Mouse (Mus musculus): ENCODE results near the gene Bin2. TPM values are rescaled to one million over a fixed set of nuclear protein-coding genes. Genes with fewer than 3 reads are reported as not detected.

The Bin2 gene
- total and polyA plus RNA-seq, 3 experiments: 51.4 to 89.9 (median 64.8) TPM

- H3K27me3 ChIP-seq (replicated peaks): peaks cover 5% of the 10 kb centered on the region
- no peak overlapping the region for H3K27ac ChIP-seq (ENCODE audit: insufficient read depth, low read depth)
- H3K9ac ChIP-seq (ENCODE audit: insufficient read depth, low read depth): no peak overlapping the region
- dilution Hi-C loops (cut with MboI; ENCODE audit: extremely low pct_ligation_motif_present, extremely low pct_unique_long_range_greater_than_20kb, low sequenced_read_pairs): no loop called here
- H3K9me3 ChIP-seq (replicated peaks; ENCODE audit: low read length): no peaks in the 10 kb centered on the region
- peak; percentile 64 for DNase-seq (ENCODE audit: extremely low read depth)
- H3K4me3 ChIP-seq (replicated peaks in 1 of 3; ENCODE audit: low read depth in 2 of 3, low read length in 2 of 3, poor library complexity in 1 of 3): no peak overlapping the region
- no peaks in the 10 kb centered on the region for H3K79me2 ChIP-seq (replicated peaks; ENCODE audit: control insufficient read depth, extremely low read depth, insufficient read depth, poor library complexity, severe bottlenecking)
- H3K4me1 ChIP-seq (ENCODE audit: control insufficient read depth in 1 of 2, insufficient read depth in 2 of 2): peaks cover 8 to 41% of the 10 kb centered on the region in 2 experiments
- 0 out of 2 replicates have a peak, but pooled peaks have one; percentile 10 for TF ChIP-seq NELFE (IDR thresholded peaks at IDR 0.05; ENCODE audit: low read depth, low read length)
- TF ChIP-seq SMC3 (IDR thresholded peaks at IDR 0.05; ENCODE audit: low read depth, low read length): peak; percentile 60
- TF ChIP-seq MAZ (IDR thresholded peaks at IDR 0.05; ENCODE audit: low read depth, low read length): 0 out of 2 replicates have a peak, but pooled peaks have one; percentile 30
- TF ChIP-seq CTCF (conservative IDR thresholded peaks at IDR 0.05 in 1 of 2, IDR thresholded peaks at IDR 0.05 in 1 of 2; ENCODE audit: low read depth in 2 of 2, low read length in 2 of 2): peak in 1 of 2 experiments; percentile 65; a peak in 2 of 4 replicates
- no peak for TF ChIP-seq MAFK (IDR thresholded peaks at IDR 0.05; ENCODE audit: insufficient replicate concordance, low read length)
- peak; percentile 39 for TF ChIP-seq RAD21 (IDR thresholded peaks at IDR 0.05; ENCODE audit: low read depth, low read length)
- TF ChIP-seq POLR2AphosphoS2 (IDR thresholded peaks at IDR 0.05; ENCODE audit: low read depth, low read length): no peak
- in situ Hi-C loops (cut with MboI; ENCODE audit: low pct_ligation_motif_present, low pct_unique_long_range_greater_than_20kb, low sequenced_read_pairs): no loop called here
- peak overlapping the region; percentile 92 for H3K4me2 ChIP-seq (ENCODE audit: insufficient read depth, low read depth, poor library complexity, severe bottlenecking)
- H3K36me3 ChIP-seq (replicated peaks in 1 of 2; ENCODE audit: control insufficient read depth in 1 of 2, insufficient read depth in 1 of 2, low read length in 1 of 2): peaks cover 27 to 37% of the 10 kb centered on the region in 2 experiments
These were observed 31.7 kb downstream of the Bin2 start for GRCm38 (mm10) chr15:100637661-100638060.

GRCm38 (mm10) chr15:100636700-100637501, 32.5 kb downstream of the Bin2 start, which contains the start of gene Smagp:
Gene Smagp, minus strand, starts transcription at chr15:100636940.
- no peaks in the 10 kb centered on the region for H3K9me3 ChIP-seq (replicated peaks; ENCODE audit: low read length)
- H3K27ac ChIP-seq (ENCODE audit: insufficient read depth, low read depth): no peak within 1 kb of the TSS
- peak; percentile 46 for DNase-seq (ENCODE audit: extremely low read depth)
- peak within 1 kb of the TSS; percentile 18 for H3K9ac ChIP-seq (ENCODE audit: insufficient read depth, low read depth)
- H3K36me3 ChIP-seq (replicated peaks in 1 of 2; ENCODE audit: control insufficient read depth in 1 of 2, insufficient read depth in 1 of 2, low read length in 1 of 2): peaks cover 21 to 30% of the 10 kb centered on the region in 2 experiments
- H3K27me3 ChIP-seq (replicated peaks): peaks cover 5% of the 10 kb centered on the region
- peak within 1 kb of the TSS; percentile 92 for H3K4me2 ChIP-seq (ENCODE audit: insufficient read depth, low read depth, poor library complexity, severe bottlenecking)
- no peaks in the 10 kb centered on the region for H3K79me2 ChIP-seq (replicated peaks; ENCODE audit: control insufficient read depth, extremely low read depth, insufficient read depth, poor library complexity, severe bottlenecking)
- in situ Hi-C loops (cut with MboI; ENCODE audit: low pct_ligation_motif_present, low pct_unique_long_range_greater_than_20kb, low sequenced_read_pairs): no loop called here
- dilution Hi-C loops (cut with MboI; ENCODE audit: extremely low pct_ligation_motif_present, extremely low pct_unique_long_range_greater_than_20kb, low sequenced_read_pairs): no loop called here
- peaks cover 9 to 48% of the 10 kb centered on the region in 2 experiments for H3K4me1 ChIP-seq (ENCODE audit: control insufficient read depth in 1 of 2, insufficient read depth in 2 of 2)
- peak within 1 kb of the TSS; percentile 60 to 69 (median 63) for H3K4me3 ChIP-seq (replicated peaks in 1 of 3; ENCODE audit: low read depth in 2 of 3, low read length in 2 of 3, poor library complexity in 1 of 3)
- no peak for TF ChIP-seq ZC3H11A (IDR thresholded peaks at IDR 0.05; ENCODE audit: low read depth, low read length)
- no peak for TF ChIP-seq MAZ (IDR thresholded peaks at IDR 0.05; ENCODE audit: low read depth, low read length)
- no peak for TF ChIP-seq RAD21 (IDR thresholded peaks at IDR 0.05; ENCODE audit: low read depth, low read length)
- no peak for TF ChIP-seq HCFC1 (IDR thresholded peaks at IDR 0.05; ENCODE audit: low read depth, low read length)
- TF ChIP-seq USF1 (IDR thresholded peaks at IDR 0.05; ENCODE audit: low read depth, low read length): no peak
- no peak for TF ChIP-seq CHD2 (IDR thresholded peaks at IDR 0.05; ENCODE audit: low read length)
- no peak for TF ChIP-seq TBP (conservative IDR thresholded peaks at IDR 0.05; ENCODE audit: low read depth, low read length)
- no peak for TF ChIP-seq NELFE (IDR thresholded peaks at IDR 0.05; ENCODE audit: low read depth, low read length)
- no peak for TF ChIP-seq ZKSCAN1 (IDR thresholded peaks at IDR 0.05; ENCODE audit: borderline replicate concordance, low read depth, low read length)
- no peak; the same call in none of the 2 replicates for TF ChIP-seq POLR2A (IDR thresholded peaks at IDR 0.05; ENCODE audit: low read depth, low read length)
- TF ChIP-seq MAFK (IDR thresholded peaks at IDR 0.05; ENCODE audit: insufficient replicate concordance, low read length): no peak
- TF ChIP-seq RCOR1 (conservative IDR thresholded peaks at IDR 0.05; ENCODE audit: low read depth, low read length): no peak
- no peak for TF ChIP-seq NRF1 (IDR thresholded peaks at IDR 0.05; ENCODE audit: low read depth, low read length)
- TF ChIP-seq IRF4 (IDR thresholded peaks at IDR 0.05; ENCODE audit: low read depth, low read length): no peak; the same call in 1 of the 2 replicates
- no peak for TF ChIP-seq JUN (IDR thresholded peaks at IDR 0.05; ENCODE audit: insufficient read depth, low read depth, low read length)
- no peak for TF ChIP-seq MAX (IDR thresholded peaks at IDR 0.05; ENCODE audit: low read length)
- TF ChIP-seq MXI1 (IDR thresholded peaks at IDR 0.05; ENCODE audit: low read depth, low read length): peak; percentile 76
- no peak for TF ChIP-seq EP300 (IDR thresholded peaks at IDR 0.05; ENCODE audit: low read length)
- no peak for TF ChIP-seq ZNF384 (IDR thresholded peaks at IDR 0.05; ENCODE audit: low read depth, low read length)
- TF ChIP-seq KAT2A (IDR thresholded peaks at IDR 0.05; ENCODE audit: insufficient replicate concordance, low read length): no peak
- TF ChIP-seq SMC3 (IDR thresholded peaks at IDR 0.05; ENCODE audit: low read depth, low read length): no peak
- TF ChIP-seq BHLHE40 (IDR thresholded peaks at IDR 0.05; ENCODE audit: low read depth, low read length): peak; percentile 61
- TF ChIP-seq UBTF (IDR thresholded peaks at IDR 0.05; ENCODE audit: low read depth, low read length): 0 out of 2 replicates have a peak, but pooled peaks have one; percentile 50
- peak; percentile 73; the same call in 1 of the 2 replicates for TF ChIP-seq SIN3A (IDR thresholded peaks at IDR 0.05; ENCODE audit: low read length)
- peak; percentile 12; the same call in 1 of the 2 replicates for TF ChIP-seq ELF1 (IDR thresholded peaks at IDR 0.05; ENCODE audit: low read depth, low read length)
- TF ChIP-seq TCF12 (IDR thresholded peaks at IDR 0.05; ENCODE audit: low read depth, low read length): peak; percentile 44
- TF ChIP-seq POLR2AphosphoS2 (IDR thresholded peaks at IDR 0.05; ENCODE audit: low read depth, low read length): no peak
- no peak for TF ChIP-seq CHD1 (IDR thresholded peaks at IDR 0.05; ENCODE audit: low read depth, low read length)
- TF ChIP-seq USF2 (conservative IDR thresholded peaks at IDR 0.05; ENCODE audit: low read depth, low read length): no peak

Data from CH12.LX (cell line).